Mouse (Mus musculus) spleen, adult 12 weeks (tissue): ENCODE measurements around the gene Gm5741.

Experiments
- DNase-seq: peaks from one replicate; pipeline ENCODE4 v3.0.0; 2022; ENCODE audit warnings: low spot score

The Gm5741 gene

GRCm38 (mm10) chr8:85027922-85028321 is 39.9 kb downstream of the Gm5741 start:
- DNase-seq = no peak

DNA sequence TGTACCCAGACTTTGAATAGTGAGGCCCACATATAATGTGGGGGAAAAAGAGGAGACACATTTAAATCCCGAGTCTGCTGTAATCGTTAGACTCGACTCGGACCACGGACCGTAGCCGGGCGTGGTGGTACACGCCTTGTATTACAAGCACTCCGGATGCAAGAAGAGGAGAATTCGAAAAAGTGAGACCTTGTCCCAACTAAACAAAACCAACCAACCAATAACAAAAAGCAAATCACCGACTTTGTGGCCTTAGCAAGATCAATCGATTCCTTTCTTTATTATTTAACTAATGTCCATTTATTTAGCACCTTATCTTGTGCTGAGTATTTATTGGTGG is 40.3 kb downstream of the Gm5741 start:
- DNase-seq = peak; percentile 14

GRCm38 (mm10) chr8:85026670-85027515 is 40.9 kb downstream of the Gm5741 start, which contains the start of gene Trir:
TSS of gene Trir (plus strand) at chr8:85026823.
- DNase-seq = peak; percentile 95

DNA sequence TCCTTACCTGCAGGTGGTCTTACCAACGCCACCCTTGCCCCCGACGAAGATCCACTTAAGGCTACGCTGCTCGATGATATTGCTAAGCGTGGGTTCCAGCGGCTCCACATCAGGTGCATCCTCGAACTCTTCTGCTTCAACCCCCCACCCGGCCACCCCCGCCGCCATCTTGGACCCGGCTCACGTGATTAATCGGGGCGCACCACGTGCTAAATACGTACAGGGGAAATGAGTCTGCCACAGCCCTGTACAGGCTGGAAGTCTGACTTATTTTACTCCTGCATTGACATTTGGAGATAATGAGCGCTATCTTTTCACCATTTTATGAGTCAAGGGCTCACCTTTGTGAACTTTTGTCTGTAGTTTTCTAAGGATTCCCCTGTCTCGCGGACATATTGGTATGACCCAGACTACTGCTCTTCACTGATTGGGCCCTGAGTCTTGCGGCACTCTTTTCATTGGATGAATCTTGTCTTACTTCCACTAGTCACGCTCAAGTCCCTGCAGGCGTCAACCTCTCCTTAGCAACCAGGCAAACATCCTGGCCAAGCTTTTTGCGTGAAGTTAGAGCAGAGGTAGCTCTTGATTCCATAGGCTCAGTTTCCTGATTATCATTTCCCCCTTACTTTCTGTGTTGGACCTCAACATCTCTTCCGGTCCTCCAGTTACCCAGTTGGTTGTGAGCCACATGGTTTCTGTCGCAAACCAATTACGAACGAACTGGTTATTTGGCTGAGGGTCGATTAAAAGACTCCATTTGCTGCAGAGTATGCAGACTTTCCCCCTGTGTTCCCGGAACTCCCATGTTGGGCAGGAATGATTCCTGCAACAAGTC is 42.5 kb downstream of the Gm5741 start, which contains the start of gene Asna1:
Asna1 (minus strand) TSS at position 184 of the 835 bp plus-strand sequence.
- peak; percentile 66 for DNase-seq

DNA sequence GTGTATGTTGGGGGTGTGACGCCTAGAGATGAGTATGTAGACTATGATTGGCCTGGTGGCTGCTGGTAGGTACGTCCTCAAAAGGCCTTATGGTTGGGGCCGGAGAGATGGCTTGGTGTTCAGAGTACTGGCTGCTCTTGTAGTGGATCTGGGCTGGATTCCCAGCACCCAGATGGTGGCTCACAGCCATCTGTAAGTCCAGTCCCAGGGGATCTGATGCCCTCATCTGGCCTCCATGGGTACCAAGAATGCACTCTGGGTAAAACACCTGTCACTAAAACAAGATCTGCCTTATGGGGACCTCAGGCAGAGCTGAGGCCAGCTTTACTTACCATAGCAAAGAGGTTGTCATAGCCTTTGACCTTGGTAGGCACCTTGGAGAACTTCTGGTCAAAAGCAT is 43.9 kb downstream of the Gm5741 start:
- no peak for DNase-seq

DNA sequence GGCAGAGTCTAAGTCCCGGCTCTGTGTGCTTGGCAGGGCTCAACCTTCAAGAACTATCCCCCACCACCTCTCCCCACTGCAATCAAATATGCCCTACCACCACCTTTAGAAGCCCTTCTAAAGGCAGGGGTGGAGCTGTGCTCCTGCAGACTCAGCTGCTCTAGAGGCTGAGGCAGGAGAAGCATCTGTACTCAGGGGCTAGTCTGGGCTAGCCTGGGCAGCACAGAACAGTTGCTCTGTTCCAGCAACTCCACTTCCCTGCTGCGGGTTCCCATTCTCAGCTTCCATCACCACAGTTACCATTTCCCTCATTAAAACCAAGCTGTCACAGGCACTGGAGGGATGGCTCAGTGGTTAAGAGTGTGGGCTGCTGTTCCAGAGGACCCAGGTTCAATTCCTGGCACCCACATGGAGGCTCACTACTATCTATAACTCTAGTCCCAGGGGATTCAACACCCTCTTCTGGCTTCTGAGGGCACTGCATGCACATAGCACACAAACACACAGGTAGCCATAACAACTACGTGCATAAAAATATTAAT is 46.2 kb downstream of the Gm5741 start:
- no peak for DNase-seq
